Mouse (Mus musculus) right cerebral cortex, postnatal 4 days (tissue): ENCODE measurements at regions not wholly inside any gene's neighbourhood (a gene's known extent, or its start where the extent isn't known, plus 50 kb on each side); places are given as distances from the start of the nearest gene placed in this dataset.
A peak's percentile ranks its signal among the peaks of the same experiment; 100 is the strongest.

Experiments
- DNase-seq: peaks from one replicate; pipeline ENCODE4 v3.0.0-alpha.2; 2022

GRCm38 (mm10) chr2:123506162-123506561 lies 583.6 kb upstream of the Sema6d start:
- no peak for DNase-seq

DNA sequence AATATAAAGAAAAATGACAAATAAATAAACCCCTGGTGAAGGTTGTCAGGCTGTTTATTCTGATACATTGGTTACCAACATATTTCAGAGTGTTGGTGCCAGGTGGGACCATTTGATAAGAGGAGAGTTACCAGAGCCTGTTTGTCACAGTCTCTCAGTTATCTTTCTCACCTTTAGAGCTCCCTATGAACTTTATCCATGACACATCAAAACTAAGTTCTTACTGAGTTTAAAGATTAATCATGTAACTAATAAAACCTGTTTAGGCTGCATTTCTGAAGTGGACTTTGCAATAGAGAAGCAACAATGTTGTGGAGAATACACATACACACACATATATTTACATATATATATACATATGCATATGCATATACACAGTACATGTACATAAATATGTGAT lies 582.7 kb upstream of the Sema6d start:
- no peak for DNase-seq

- DNase-seq, result no peak
Measured at GRCm38 (mm10) chr2:123528915-123529314, 560.9 kb upstream of the Sema6d start.

- peak; percentile 45 for DNase-seq
Measured at GRCm38 (mm10) chr2:123532946-123533791, 556.6 kb upstream of the Sema6d start.

- DNase-seq, result no peak
Measured at GRCm38 (mm10) chr2:123551249-123551850, 538.4 kb upstream of the Sema6d start.

GRCm38 (mm10) chr2:123558123-123558650 lies 531.6 kb upstream of the Sema6d start:
- DNase-seq, result no peak
